Mouse (Mus musculus): Measurements from ENCODE around the gene Gdf10. TPM values are rescaled to one million over a fixed set of nuclear protein-coding genes. Genes with fewer than 3 reads are reported as not detected.

The Gdf10 gene
- polyA plus RNA-seq, 1 experiment: 14.3 TPM

GRCm38 (mm10) chr14:33939117-33939516 lies 15.7 kb downstream of the Gdf10 start:
- DNase-seq (ENCODE audit: low spot score): no peak

GRCm38 (mm10) chr14:33940739-33941138 lies 17.4 kb downstream of the Gdf10 start, which contains the start of gene Gdf2:
TSS of gene Gdf2 (plus strand) at chr14:33941039.
- no peak for DNase-seq (ENCODE audit: low spot score)

DNA sequence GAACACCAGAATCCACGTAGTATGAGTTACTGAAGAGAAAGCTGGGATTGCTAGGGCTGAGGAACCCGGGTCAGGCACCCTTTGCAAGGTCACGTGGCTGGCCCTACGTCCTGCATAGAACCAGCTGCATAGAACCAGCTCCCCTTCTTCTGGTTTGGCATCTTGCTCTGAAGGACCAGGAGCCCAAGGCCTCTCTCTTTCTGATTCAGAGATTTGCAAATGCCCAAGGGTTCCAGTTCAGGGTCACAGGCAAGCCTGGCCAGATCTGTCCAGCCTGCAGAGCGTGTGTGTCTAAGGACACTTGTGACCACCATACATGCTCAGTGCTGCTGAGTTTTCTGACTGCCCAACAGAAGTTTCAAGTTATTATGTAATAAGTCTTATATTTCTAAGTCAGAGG lies 18.8 kb downstream of the Gdf10 start:
- DNase-seq (ENCODE audit: low spot score): no peak

DNA sequence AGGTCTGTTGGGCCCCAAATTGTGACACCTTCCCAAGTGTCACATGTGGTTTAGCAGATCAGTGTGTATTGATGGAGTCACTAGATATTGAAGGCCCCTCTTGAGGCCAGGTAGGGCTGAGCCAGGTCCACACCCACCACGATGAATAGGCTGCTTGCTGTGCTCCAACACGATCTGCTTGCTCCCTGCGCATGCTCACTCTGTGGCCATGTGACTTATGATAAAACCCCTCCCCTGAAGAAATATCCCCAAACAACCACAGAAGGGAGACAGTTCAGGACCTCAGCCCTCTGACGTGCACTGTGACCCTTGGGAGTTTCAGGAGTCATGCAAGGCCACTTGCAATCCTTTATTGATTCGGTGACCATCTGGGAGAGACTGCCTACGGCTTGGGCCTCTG lies 22.7 kb downstream of the Gdf10 start:
- no peak for DNase-seq (ENCODE audit: low spot score)

DNA sequence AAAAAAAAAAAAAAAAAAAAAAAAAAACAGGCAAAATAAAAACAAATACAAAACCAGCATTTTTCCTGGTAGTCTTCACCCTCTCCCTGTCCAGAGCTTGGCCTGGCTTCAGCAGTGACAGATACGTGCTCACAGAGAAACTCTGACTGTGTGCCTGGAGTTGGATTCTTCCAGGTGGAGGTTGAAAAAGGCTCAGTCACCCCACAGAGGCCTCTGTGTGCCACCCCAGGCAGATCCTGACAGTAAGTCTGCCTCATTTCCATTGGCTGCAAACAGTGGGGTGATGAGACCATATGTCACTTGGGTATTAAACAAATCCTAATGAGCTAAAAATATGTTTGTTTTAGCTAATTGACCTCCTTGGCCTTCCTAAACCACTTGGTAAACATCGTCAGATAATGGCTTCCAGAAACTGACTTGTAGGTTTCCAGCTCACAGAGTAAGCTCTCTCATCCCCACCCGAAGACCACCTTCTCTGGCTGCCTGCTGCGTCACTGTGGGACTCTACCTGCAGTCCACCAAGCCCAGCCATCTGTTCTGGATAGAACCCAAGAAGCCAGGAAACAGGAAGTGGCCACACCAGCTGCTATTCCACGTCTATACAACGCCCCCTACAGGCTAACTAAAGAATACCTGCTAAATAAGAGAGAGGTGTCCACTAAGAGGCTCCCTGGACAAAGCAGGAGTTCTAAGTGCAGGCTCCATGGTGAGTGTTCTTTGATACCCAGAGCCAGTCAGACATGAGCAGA lies 29.0 kb downstream of the Gdf10 start:
- DNase-seq (ENCODE audit: low spot score): no peak

- no peak for DNase-seq (ENCODE audit: low spot score)
Observed at GRCm38 (mm10) chr14:33953761-33954160, 30.4 kb downstream of the Gdf10 start, which contains the start of gene Rbp3. TSS of gene Rbp3 (plus strand) at chr14:33954003.

- no peak for DNase-seq (ENCODE audit: low spot score)
Observed at GRCm38 (mm10) chr14:33956055-33956454, 32.7 kb downstream of the Gdf10 start.

DNA sequence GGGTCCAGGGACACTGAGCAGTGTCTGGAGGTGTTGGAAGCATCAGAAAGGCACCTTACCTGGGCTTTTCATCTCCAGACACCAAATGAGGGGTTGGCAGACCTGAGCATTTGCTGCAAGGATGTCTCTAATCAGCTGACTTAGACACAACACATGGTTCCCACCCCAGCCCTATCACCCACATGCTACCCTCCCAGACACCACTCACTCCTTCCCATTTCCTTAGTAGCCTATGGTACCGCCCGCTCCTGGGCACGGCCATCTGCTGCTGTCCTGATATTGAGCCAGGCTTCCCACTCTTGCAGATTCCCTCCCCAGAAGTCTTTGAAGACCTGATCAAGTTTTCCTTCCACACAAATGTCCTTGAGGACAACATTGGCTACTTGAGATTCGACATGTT lies 34.8 kb downstream of the Gdf10 start:
- no peak for DNase-seq (ENCODE audit: low spot score)

- DNase-seq (ENCODE audit: low spot score): no peak
Observed at GRCm38 (mm10) chr14:33958841-33959240, 35.5 kb downstream of the Gdf10 start.

DNA sequence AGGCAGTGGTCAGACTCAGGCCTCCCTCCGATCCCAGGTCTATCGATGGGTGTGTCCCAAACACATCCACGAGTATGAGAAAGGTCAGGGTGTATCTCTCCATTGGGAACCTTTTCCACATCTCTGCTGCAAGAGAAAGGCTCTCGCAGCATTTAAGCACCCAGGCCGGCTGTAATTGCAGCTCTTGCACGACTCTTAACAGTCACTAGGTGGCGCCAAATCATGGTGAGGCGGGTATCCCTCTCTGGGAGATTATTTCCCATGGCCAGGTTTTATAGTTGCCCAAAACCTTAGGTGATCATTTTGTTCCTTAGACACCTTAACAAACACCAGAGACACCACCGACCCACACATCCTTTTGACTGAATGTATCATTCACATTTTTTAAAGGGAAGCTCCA lies 36.0 kb downstream of the Gdf10 start:
- DNase-seq (ENCODE audit: low spot score): no peak

DNA sequence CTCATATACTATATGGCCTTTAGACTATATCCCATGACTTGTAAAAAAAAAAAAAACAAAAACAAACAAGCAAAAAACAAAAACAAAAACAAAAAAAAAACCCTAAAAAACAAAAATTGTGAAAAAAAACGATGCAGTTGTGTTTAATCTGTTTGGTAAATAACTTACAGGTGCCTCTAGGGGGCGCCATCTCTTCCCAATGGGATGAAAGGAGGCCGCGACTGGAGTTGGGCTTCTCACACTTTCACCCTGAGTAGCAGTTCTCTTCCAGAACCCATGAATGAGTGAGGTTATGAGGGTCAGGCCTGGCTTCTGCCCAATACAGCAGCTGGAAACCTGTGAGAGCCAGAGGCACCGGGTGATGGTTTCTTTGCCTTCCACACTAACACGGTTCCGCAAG lies 42.3 kb downstream of the Gdf10 start:
- no peak for DNase-seq (ENCODE audit: low spot score)

GRCm38 (mm10) chr14:33972679-33973078 lies 49.3 kb downstream of the Gdf10 start:
- DNase-seq (ENCODE audit: low spot score): no peak

DNA sequence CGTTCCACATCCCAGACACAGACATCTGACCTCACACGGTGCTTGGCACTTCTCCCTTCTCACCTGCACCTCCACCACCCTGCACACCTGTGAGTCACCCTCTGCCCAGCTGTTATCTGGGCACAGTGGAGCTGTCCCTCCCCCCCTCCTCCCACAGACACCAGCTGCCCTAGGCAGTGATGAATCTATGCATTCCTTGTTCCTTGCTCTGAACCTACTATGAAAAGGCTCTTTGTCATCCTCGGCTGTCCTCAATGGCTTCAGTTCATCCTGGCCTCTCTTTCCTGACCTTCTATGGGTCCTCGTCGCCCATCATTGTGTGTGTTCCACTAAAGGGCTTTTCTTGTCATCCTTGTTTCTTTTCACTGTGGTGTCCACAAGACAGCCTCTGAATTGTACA lies 51.4 kb downstream of the Gdf10 start:
- DNase-seq (ENCODE audit: low spot score): no peak

GRCm38 (mm10) chr14:33977748-33978147 lies 54.4 kb downstream of the Gdf10 start:
- no peak for DNase-seq (ENCODE audit: low spot score)

GRCm38 (mm10) chr14:33978604-33979059 lies 55.2 kb downstream of the Gdf10 start, which contains the start of gene Zfp488:
TSS of gene Zfp488 (minus strand) at chr14:33978764.
- DNase-seq (ENCODE audit: low spot score): no peak

Other genes starting within 250 kb of the Gdf10 start
- gene Gdf2, start 17.5 kb downstream of the Gdf10 start, polyA plus RNA-seq (2012; rRNA removed): not detected in 2 replicates
- gene Rbp3, start 30.4 kb downstream of the Gdf10 start, polyA plus RNA-seq (2012; rRNA removed): not detected in 2 replicates
- gene Zfp488, start 55.2 kb downstream of the Gdf10 start, polyA plus RNA-seq (2012; rRNA removed): 0.44 and 0.46 TPM in 2 replicates
- gene Gm30083, start 91.6 kb downstream of the Gdf10 start, polyA plus RNA-seq (2012; rRNA removed): 0.32 and 0.38 TPM in 2 replicates
- 0.03 and 0.12 TPM in 2 replicates for gene Gm5460, start 93.2 kb downstream of the Gdf10 start, polyA plus RNA-seq (2012; rRNA removed)
- not detected in 2 replicates for gene Antxrl, start 129.1 kb downstream of the Gdf10 start, polyA plus RNA-seq (2012; rRNA removed)
- gene Anxa8, start 162.4 kb downstream of the Gdf10 start, polyA plus RNA-seq (2012; rRNA removed): 39.5 and 42.4 TPM in 2 replicates
- 12.5 and 14.3 TPM in 2 replicates for gene A630023A22Rik, start 179.2 kb downstream of the Gdf10 start, polyA plus RNA-seq (2012; rRNA removed)
- 25.1 and 34.7 TPM in 2 replicates for gene Npy4r, start 228.9 kb downstream of the Gdf10 start, polyA plus RNA-seq (2012; rRNA removed)